Mouse (Mus musculus) limb, embryonic 10.5 days (tissue): ENCODE measurements around the gene Rtn4rl2. TPM values are rescaled to one million over a fixed set of nuclear protein-coding genes. Genes with fewer than 3 reads are reported as not detected.
A peak's percentile ranks its signal among the peaks of the same experiment; 100 is the strongest.

ENCODE experiments used
- DNase-seq: peaks from one replicate; pipeline ENCODE4 v3.0.0-alpha.2; 2017; ENCODE audit warnings: low spot score
- H3K27ac ChIP-seq: fragments of 300-500 bp; sonication (generic); 2 replicates; pipeline ENCODE4 v1.5.1; 2016; ENCODE audit warnings: mild to moderate bottlenecking
- H3K27me3 ChIP-seq: fragments of 300-500 bp; sonication (generic); 2 replicates; pipeline ENCODE4 v1.6.1; 2016; ENCODE audit warnings: low read depth, mild to moderate bottlenecking; ENCODE audit not compliant: poor library complexity, severe bottlenecking
- H3K36me3 ChIP-seq: fragments of 300-500 bp; sonication (generic); 2 replicates; pipeline ENCODE4 v1.6.1; 2016; ENCODE audit warnings: mild to moderate bottlenecking, moderate library complexity
- H3K4me1 ChIP-seq: fragments of 300-500 bp; sonication (generic); 2 replicates; pipeline ENCODE4 v1.6.1; 2016
- H3K4me3 ChIP-seq: fragments of 300-500 bp; sonication (generic); 2 replicates; pipeline ENCODE4 v1.5.1; 2016; ENCODE audit warnings: mild to moderate bottlenecking, moderate library complexity
- H3K9me3 ChIP-seq: fragments of 300-500 bp; sonication (generic); replicated peaks from 2 replicates; pipeline ENCODE4 v1.6.1; 2016; ENCODE audit warnings: mild to moderate bottlenecking
- WGBS: fragments of 180-500 bp; shearing (Covaris S2); methylation state at CpG from one replicate; pipeline ENCODE4 v1.1.7; 2016; 5-methylcytosine and 5-hydroxymethylcytosine counted together
- polyA plus RNA-seq: library from polyadenylated mRNA; unstranded; fragments of >200 nt; fragmentation: Nextera tagmentation; extraction: Ambion mirVana; gene quantifications from 2 replicates; pipeline ENCODE4 v1.2.1, GENCODE M21; 2016

Gene Rtn4rl2
- polyA plus RNA-seq, 1 experiment from 2014 or later: 1.0 TPM

GRCm38 (mm10) chr2:84858551-84858950, 28.0 kb downstream of the Rtn4rl2 start:
- WGBS: 93% methylated on average over 1 of the region's 1 CpGs
- no peaks in the 10 kb centered on the region for H3K4me1 ChIP-seq
- DNase-seq: no peak
- no peaks in the 10 kb centered on the region for H3K27me3 ChIP-seq
- peaks cover 98% of the 10 kb centered on the region for H3K36me3 ChIP-seq
- no peaks in the 10 kb centered on the region for H3K9me3 ChIP-seq
- H3K27ac ChIP-seq: no peak overlapping the region
- no peak overlapping the region for H3K4me3 ChIP-seq

- H3K4me3 ChIP-seq: no peak overlapping the region
- peaks cover 97% of the 10 kb centered on the region for H3K36me3 ChIP-seq
- no peaks in the 10 kb centered on the region for H3K9me3 ChIP-seq
- peaks cover 7% of the 10 kb centered on the region for H3K4me1 ChIP-seq
- 58% methylated on average over 2 of the region's 2 CpGs for WGBS
- H3K27me3 ChIP-seq: no peaks in the 10 kb centered on the region
- peak; percentile 59 for DNase-seq
- no peak overlapping the region for H3K27ac ChIP-seq
Observed at GRCm38 (mm10) chr2:84855732-84856131, 30.8 kb downstream of the Rtn4rl2 start.

GRCm38 (mm10) chr2:84851130-84852040, 35.1 kb downstream of the Rtn4rl2 start:
- Histone ChIP-seq H3K4me1 (peaks cover 24% of the 10 kb centered on the region), H3K9me3 (no peaks in the 10 kb centered on the region), H3K27ac (no peak overlapping the region), H3K36me3 (peaks cover 96% of the 10 kb centered on the region), H3K4me3 (no peak overlapping the region), H3K27me3 (no peaks in the 10 kb centered on the region)
- WGBS: 37% methylated on average over 23 of the region's 23 CpGs
- peak; percentile 61 for DNase-seq

DNA sequence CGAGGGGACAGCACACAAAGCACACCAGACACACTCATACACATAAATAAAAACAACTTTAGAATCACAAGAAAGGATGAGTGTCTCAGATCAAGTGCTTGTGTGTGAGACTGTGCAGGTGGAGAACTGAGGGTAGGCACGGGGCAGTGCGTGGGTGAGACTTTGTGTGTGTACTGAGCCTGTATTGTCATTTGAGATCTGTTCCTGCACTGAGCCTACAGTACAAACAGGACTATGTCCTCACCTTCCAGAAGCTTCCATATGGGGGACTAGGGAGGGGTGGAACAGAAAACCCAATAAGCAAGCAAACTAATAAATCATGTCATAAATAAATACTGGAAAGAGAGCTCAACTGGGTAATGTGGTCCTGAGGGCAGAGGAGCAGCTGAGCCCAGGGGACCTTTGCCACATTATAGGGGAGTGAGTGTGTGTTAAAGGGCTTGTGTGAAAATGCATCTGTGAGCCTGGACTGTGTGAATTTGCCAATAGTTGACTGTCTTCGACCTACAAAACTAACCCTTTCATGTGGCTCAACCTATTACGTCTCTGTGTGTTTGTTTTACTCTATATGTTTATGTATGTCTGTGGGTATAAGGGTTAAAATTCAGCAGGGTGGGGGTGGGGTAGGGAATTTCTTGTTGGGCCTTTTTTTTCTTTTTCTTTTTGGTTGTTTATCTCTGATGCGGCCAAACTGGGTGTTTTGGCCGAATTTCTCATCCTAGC, 35.9 kb downstream of the Rtn4rl2 start:
- peaks cover 24% of the 10 kb centered on the region for H3K4me1 ChIP-seq
- H3K36me3 ChIP-seq: peaks cover 96% of the 10 kb centered on the region
- 61% methylated on average over 7 of the region's 7 CpGs for WGBS
- no peaks in the 10 kb centered on the region for H3K9me3 ChIP-seq
- no peak overlapping the region for H3K4me3 ChIP-seq
- no peaks in the 10 kb centered on the region for H3K27me3 ChIP-seq
- no peak overlapping the region for H3K27ac ChIP-seq
- no peak for DNase-seq

- Histone ChIP-seq H3K4me3 (no peak overlapping the region), H3K36me3 (peaks cover 67% of the 10 kb centered on the region), H3K4me1 (peaks cover 29% of the 10 kb centered on the region), H3K9me3 (no peaks in the 10 kb centered on the region), H3K27ac (no peak overlapping the region), H3K27me3 (no peaks in the 10 kb centered on the region)
- no peak for DNase-seq
- 97% methylated on average over 1 of the region's 1 CpGs for WGBS
Observed at GRCm38 (mm10) chr2:84845226-84845625, 41.3 kb downstream of the Rtn4rl2 start.

DNA sequence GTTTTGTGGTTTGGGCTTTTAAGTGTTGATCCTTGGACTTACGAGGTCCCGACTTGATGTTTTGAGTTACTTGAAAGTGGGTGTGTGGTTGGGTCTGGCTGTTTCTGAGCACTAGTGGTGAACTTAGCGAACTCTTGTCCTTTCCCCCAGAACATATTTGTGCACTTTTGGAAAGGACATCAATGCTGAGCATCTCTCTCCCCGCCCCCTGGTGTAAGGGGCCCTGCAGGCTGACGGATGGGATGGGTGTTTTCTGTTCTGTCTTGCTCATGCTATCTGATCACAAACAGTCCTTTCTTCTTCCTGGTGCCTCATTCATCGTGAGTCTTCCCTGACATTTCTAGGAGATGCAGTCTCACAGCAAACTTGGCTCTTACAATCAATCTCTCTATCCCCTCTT, 42.9 kb downstream of the Rtn4rl2 start:
- H3K27ac ChIP-seq: no peak overlapping the region
- H3K27me3 ChIP-seq: 0 out of 2 replicates have a peak, but pooled peaks cover under 1% of the 10 kb centered on the region
- no peaks in the 10 kb centered on the region for H3K9me3 ChIP-seq
- no peak for DNase-seq
- 81% methylated on average over 6 of the region's 6 CpGs for WGBS
- H3K4me1 ChIP-seq: peaks cover 29% of the 10 kb centered on the region
- H3K36me3 ChIP-seq: peaks cover 51% of the 10 kb centered on the region
- H3K4me3 ChIP-seq: no peak overlapping the region

DNA sequence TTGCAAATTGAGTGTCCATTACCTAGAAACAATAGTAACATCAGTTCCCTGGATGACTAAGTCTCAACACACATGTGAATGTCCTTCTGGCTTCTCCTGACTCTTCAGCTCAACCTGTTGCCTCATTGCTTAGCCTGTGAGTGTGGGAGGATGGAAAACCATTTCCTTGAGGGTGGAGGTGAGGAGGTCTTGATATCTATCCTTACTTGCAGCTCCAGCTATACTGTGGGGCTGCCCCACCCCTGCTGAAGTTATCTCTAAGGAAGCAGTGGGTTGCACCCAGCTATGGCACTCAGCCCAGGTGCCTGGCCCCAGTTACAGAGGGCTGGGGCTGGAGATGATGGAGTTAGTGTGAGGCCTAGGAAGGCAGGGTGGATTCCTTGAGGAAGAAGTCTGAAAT, 44.6 kb downstream of the Rtn4rl2 start:
- no peak overlapping the region for H3K27ac ChIP-seq
- peaks cover 15% of the 10 kb centered on the region; the same call in 1 of the 2 replicates for H3K27me3 ChIP-seq
- H3K36me3 ChIP-seq: peaks cover 35% of the 10 kb centered on the region
- H3K9me3 ChIP-seq: no peaks in the 10 kb centered on the region
- peak overlapping the region; percentile 82 for H3K4me3 ChIP-seq
- no peak for DNase-seq
- H3K4me1 ChIP-seq: peaks cover 36% of the 10 kb centered on the region

GRCm38 (mm10) chr2:84840748-84841563, 45.6 kb downstream of the Rtn4rl2 start:
- WGBS: 8% methylated on average over 17 of the region's 17 CpGs
- H3K36me3 ChIP-seq: peaks cover 26% of the 10 kb centered on the region

DNA sequence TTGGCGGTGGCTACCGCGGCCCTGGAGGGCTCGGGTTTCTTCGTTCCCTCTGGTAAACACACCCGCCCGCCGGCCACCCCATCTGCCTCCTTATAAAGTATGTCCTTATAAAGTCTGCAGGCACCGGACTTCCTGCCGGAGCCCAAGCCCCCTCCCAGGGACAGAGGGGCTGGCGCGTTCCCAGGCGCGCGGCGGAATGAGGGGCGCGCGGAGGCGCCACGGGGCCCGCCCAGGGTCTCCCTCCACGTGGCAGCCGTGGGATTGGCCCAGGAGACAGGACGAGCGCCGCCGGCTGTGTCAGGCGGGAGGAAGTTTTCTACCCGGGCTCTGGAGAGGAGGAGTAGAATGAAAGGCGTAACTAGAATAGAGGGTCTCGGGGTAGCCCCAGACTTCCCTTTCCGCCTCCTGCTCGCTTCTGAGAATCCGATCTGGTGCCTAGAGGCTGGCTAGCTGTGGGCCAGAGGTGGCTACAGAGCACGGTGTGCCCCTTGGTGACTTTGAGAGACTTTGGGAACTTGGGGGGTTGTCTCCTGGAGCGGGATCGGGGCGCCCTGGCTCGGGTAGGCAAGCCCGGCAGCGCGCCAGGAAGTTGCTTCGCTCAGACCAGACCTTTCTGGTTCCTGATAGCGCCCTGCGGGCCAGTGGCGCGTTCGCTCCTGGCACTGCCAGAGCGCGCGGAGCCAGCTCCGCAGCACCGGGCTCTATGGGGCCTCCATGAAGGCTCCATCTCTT, 46.3 kb downstream of the Rtn4rl2 start:
- Histone ChIP-seq H3K4me3 (peak overlapping the region; percentile 82), H3K4me1 (peaks cover 37% of the 10 kb centered on the region), H3K27me3 (peaks cover 19% of the 10 kb centered on the region; the same call in 1 of the 2 replicates), H3K36me3 (peaks cover 18% of the 10 kb centered on the region), H3K9me3 (no peaks in the 10 kb centered on the region), H3K27ac (peak overlapping the region; percentile 96)
- under 1% methylated on average over 54 of the region's 54 CpGs for WGBS
- DNase-seq: peak; percentile 90

More at GRCm38 (mm10) chr2:84840748-84841563, 45.6 kb downstream of the Rtn4rl2 start:
- Histone ChIP-seq H3K27ac (peak overlapping the region; percentile 96), H3K4me3 (peak overlapping the region; percentile 82), H3K9me3 (no peaks in the 10 kb centered on the region), H3K4me1 (peaks cover 37% of the 10 kb centered on the region), H3K27me3 (peaks cover 17% of the 10 kb centered on the region; the same call in 1 of the 2 replicates)
- DNase-seq: no peak

GRCm38 (mm10) chr2:84838993-84839980, 47.2 kb downstream of the Rtn4rl2 start:
- peaks cover 22% of the 10 kb centered on the region; the same call in 1 of the 2 replicates for H3K27me3 ChIP-seq
- peak; percentile 75 for DNase-seq
- peak overlapping the region; percentile 96 for H3K27ac ChIP-seq
- peak overlapping the region; percentile 82 for H3K4me3 ChIP-seq
- under 1% methylated on average over 47 of the region's 47 CpGs for WGBS
- H3K36me3 ChIP-seq: peaks cover 9% of the 10 kb centered on the region
- no peaks in the 10 kb centered on the region for H3K9me3 ChIP-seq
- H3K4me1 ChIP-seq: peaks cover 37% of the 10 kb centered on the region

DNA sequence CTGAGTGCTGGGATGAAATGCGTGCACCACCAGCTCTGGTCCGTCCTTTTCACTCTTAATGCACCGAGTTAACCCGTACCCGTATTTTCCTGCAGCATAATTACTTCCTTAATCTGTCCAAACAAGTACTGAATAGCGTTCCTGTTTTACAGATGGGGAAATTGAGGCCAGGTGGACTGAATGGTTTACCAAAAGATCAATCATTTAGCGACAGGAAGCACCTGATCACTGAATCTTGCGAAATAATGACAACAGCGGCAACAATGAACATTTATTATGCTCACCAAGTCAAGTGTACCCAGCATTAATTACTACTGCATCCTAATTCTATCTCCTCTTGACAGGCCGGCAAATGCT, 47.9 kb downstream of the Rtn4rl2 start, which contains the start of gene Slc43a1:
Gene Slc43a1 (plus strand): TSS at position 258 of the 357 bp plus-strand sequence.
- Histone ChIP-seq H3K27me3 (peaks cover 22% of the 10 kb centered on the region; the same call in 1 of the 2 replicates), H3K4me3 (peak within 1 kb of the TSS; percentile 82), H3K36me3 (0 out of 2 replicates have a peak, but pooled peaks cover 2% of the 10 kb centered on the region), H3K27ac (peak within 1 kb of the TSS; percentile 96), H3K9me3 (no peaks in the 10 kb centered on the region), H3K4me1 (peaks cover 37% of the 10 kb centered on the region)
- no peak for DNase-seq
- WGBS: 13% methylated on average over 10 of the region's 10 CpGs
